Mouse (Mus musculus): ENCODE measurements at regions not wholly inside any gene's neighbourhood (a gene's known extent, or its start where the extent isn't known, plus 50 kb on each side); places are given as distances from the start of the nearest gene placed in this dataset.
A peak's percentile ranks its signal among the peaks of the same experiment; 100 is the strongest.

GRCm38 (mm10) chr17:47123576-47123975 is 113.2 kb upstream of the Ubr2 start:
- no peak for ATAC-seq (replicated peaks; ENCODE audit: low FRiP score)

GRCm38 (mm10) chr17:47122221-47122620 is 111.9 kb upstream of the Ubr2 start:
- 81% methylated on average over 9 of the region's 9 CpGs for WGBS
- H3K27ac ChIP-seq: no peak overlapping the region

More at GRCm38 (mm10) chr17:47123576-47123975, 113.2 kb upstream of the Ubr2 start:
- Histone ChIP-seq H3K4me1 (no peaks in the 10 kb centered on the region), H3K27ac (no peak overlapping the region), H3K4me2 (no peak overlapping the region), H3K27me3 (no peaks in the 10 kb centered on the region), H3K9ac (no peak overlapping the region), H3K9me3 (replicated peaks) (no peaks in the 10 kb centered on the region), H3K36me3 (no peaks in the 10 kb centered on the region), H3K4me3 (replicated peaks) (no peak overlapping the region)
- WGBS: 91% methylated on average over 18 of the region's 18 CpGs

GRCm38 (mm10) chr17:47118010-47118409 is 107.7 kb upstream of the Ubr2 start:
- no peaks in the 10 kb centered on the region for H3K9me3 ChIP-seq (replicated peaks)
- no peak for ATAC-seq (replicated peaks; ENCODE audit: low FRiP score)
- H3K27ac ChIP-seq: no peak overlapping the region
- H3K27me3 ChIP-seq: no peaks in the 10 kb centered on the region
- no peak overlapping the region for H3K4me2 ChIP-seq
- 83% methylated on average over 7 of the region's 7 CpGs for WGBS
- no peaks in the 10 kb centered on the region for H3K36me3 ChIP-seq
- H3K4me3 ChIP-seq (replicated peaks): no peak overlapping the region
- no peak overlapping the region for H3K9ac ChIP-seq
- H3K4me1 ChIP-seq: peaks cover 7% of the 10 kb centered on the region

More at GRCm38 (mm10) chr17:47122221-47122620, 111.9 kb upstream of the Ubr2 start:
- ATAC-seq (replicated peaks; ENCODE audit: low FRiP score): no peak
- Histone ChIP-seq H3K4me2 (no peak overlapping the region), H3K4me3 (replicated peaks) (no peak overlapping the region), H3K27me3 (no peaks in the 10 kb centered on the region), H3K9me3 (replicated peaks) (no peaks in the 10 kb centered on the region), H3K4me1 (no peaks in the 10 kb centered on the region), H3K36me3 (no peaks in the 10 kb centered on the region), H3K9ac (no peak overlapping the region)

- Histone ChIP-seq H3K27ac (no peak overlapping the region), H3K4me3 (replicated peaks) (no peak overlapping the region), H3K4me1 (peaks cover 7% of the 10 kb centered on the region), H3K36me3 (no peaks in the 10 kb centered on the region), H3K27me3 (no peaks in the 10 kb centered on the region), H3K9me3 (replicated peaks) (no peaks in the 10 kb centered on the region), H3K9ac (no peak overlapping the region), H3K4me2 (no peak overlapping the region)
- no peak for ATAC-seq (replicated peaks; ENCODE audit: low FRiP score)
- WGBS: 54% methylated on average over 13 of the region's 13 CpGs
Observed at GRCm38 (mm10) chr17:47115754-47116153, 105.4 kb upstream of the Ubr2 start.

- H3K9ac ChIP-seq: no peak overlapping the region
- no peaks in the 10 kb centered on the region for H3K27me3 ChIP-seq
- H3K4me1 ChIP-seq: peaks cover 7% of the 10 kb centered on the region
- H3K9me3 ChIP-seq (replicated peaks): no peaks in the 10 kb centered on the region
- H3K4me2 ChIP-seq: no peak overlapping the region
- WGBS: 83% methylated on average over 5 of the region's 5 CpGs
- H3K36me3 ChIP-seq: no peaks in the 10 kb centered on the region
- no peak overlapping the region for H3K4me3 ChIP-seq (replicated peaks)
- ATAC-seq (replicated peaks; ENCODE audit: low FRiP score): no peak
- 0 out of 2 replicates have a peak overlapping the region, but pooled peaks have one; percentile 37 for H3K27ac ChIP-seq
Observed at GRCm38 (mm10) chr17:47115141-47115540, 104.8 kb upstream of the Ubr2 start.

GRCm38 (mm10) chr17:47114736-47115135 is 104.4 kb upstream of the Ubr2 start:
- WGBS: 66% methylated on average over 7 of the region's 7 CpGs
- peaks cover 7% of the 10 kb centered on the region for H3K4me1 ChIP-seq
- no peaks in the 10 kb centered on the region for H3K36me3 ChIP-seq
- 0 out of 2 replicates have a peak overlapping the region, but pooled peaks have one; percentile 37 for H3K27ac ChIP-seq
- no peak overlapping the region for H3K4me2 ChIP-seq
- no peaks in the 10 kb centered on the region for H3K9me3 ChIP-seq (replicated peaks)
- H3K9ac ChIP-seq: no peak overlapping the region
- no peak overlapping the region for H3K4me3 ChIP-seq (replicated peaks)
- no peaks in the 10 kb centered on the region for H3K27me3 ChIP-seq
- no peak for ATAC-seq (replicated peaks; ENCODE audit: low FRiP score)

GRCm38 (mm10) chr17:47112556-47113225 is 102.3 kb upstream of the Ubr2 start:
- Histone ChIP-seq H3K4me2 (no peak overlapping the region), H3K9me3 (replicated peaks) (no peaks in the 10 kb centered on the region), H3K4me1 (peaks cover 7% of the 10 kb centered on the region), H3K27me3 (no peaks in the 10 kb centered on the region), H3K4me3 (replicated peaks) (no peak overlapping the region), H3K9ac (no peak overlapping the region), H3K27ac (no peak overlapping the region), H3K36me3 (no peaks in the 10 kb centered on the region)
- no peak for ATAC-seq (replicated peaks; ENCODE audit: low FRiP score)
- WGBS: 87% methylated on average over 16 of the region's 16 CpGs

GRCm38 (mm10) chr17:47110836-47111235 is 100.5 kb upstream of the Ubr2 start:
- Histone ChIP-seq H3K9me3 (replicated peaks) (no peaks in the 10 kb centered on the region), H3K4me2 (no peak overlapping the region), H3K27me3 (no peaks in the 10 kb centered on the region), H3K4me3 (replicated peaks) (no peak overlapping the region), H3K27ac (no peak overlapping the region), H3K4me1 (peaks cover 7% of the 10 kb centered on the region), H3K36me3 (no peaks in the 10 kb centered on the region), H3K9ac (no peak overlapping the region)
- ATAC-seq (replicated peaks; ENCODE audit: low FRiP score): no peak
- WGBS: 89% methylated on average over 4 of the region's 4 CpGs

- Histone ChIP-seq H3K36me3 (no peaks in the 10 kb centered on the region), H3K4me3 (replicated peaks) (no peak overlapping the region), H3K9me3 (replicated peaks) (no peaks in the 10 kb centered on the region), H3K4me1 (no peaks in the 10 kb centered on the region), H3K9ac (no peak overlapping the region), H3K4me2 (no peak overlapping the region), H3K27me3 (no peaks in the 10 kb centered on the region), H3K27ac (no peak overlapping the region)
- 83% methylated on average over 4 of the region's 4 CpGs for WGBS
- no peak for ATAC-seq (replicated peaks; ENCODE audit: low FRiP score)
Observed at GRCm38 (mm10) chr17:47104328-47104727, 94.0 kb upstream of the Ubr2 start.

- Histone ChIP-seq H3K27ac (no peak overlapping the region), H3K27me3 (no peaks in the 10 kb centered on the region), H3K9ac (no peak overlapping the region), H3K4me1 (no peaks in the 10 kb centered on the region), H3K4me3 (replicated peaks) (no peak overlapping the region), H3K9me3 (replicated peaks) (no peaks in the 10 kb centered on the region), H3K36me3 (no peaks in the 10 kb centered on the region), H3K4me2 (no peak overlapping the region)
- WGBS: 77% methylated on average over 3 of the region's 3 CpGs
- ATAC-seq (replicated peaks; ENCODE audit: low FRiP score): no peak
Observed at GRCm38 (mm10) chr17:47095191-47095590, 84.8 kb upstream of the Ubr2 start.

GRCm38 (mm10) chr17:47092076-47092475 is 81.7 kb upstream of the Ubr2 start:
- no peak overlapping the region for H3K4me3 ChIP-seq (replicated peaks)
- no peak overlapping the region for H3K9ac ChIP-seq
- no peak overlapping the region for H3K27ac ChIP-seq
- no peak for ATAC-seq (replicated peaks; ENCODE audit: low FRiP score)
- 91% methylated on average over 9 of the region's 9 CpGs for WGBS
- no peaks in the 10 kb centered on the region for H3K27me3 ChIP-seq
- no peaks in the 10 kb centered on the region for H3K36me3 ChIP-seq
- no peak overlapping the region for H3K4me2 ChIP-seq
- no peaks in the 10 kb centered on the region for H3K4me1 ChIP-seq
- peaks cover 12% of the 10 kb centered on the region for H3K9me3 ChIP-seq (replicated peaks)

GRCm38 (mm10) chr17:47089769-47090168 is 79.4 kb upstream of the Ubr2 start:
- ATAC-seq (replicated peaks; ENCODE audit: low FRiP score): no peak

GRCm38 (mm10) chr17:47069206-47069605 is 58.9 kb upstream of the Ubr2 start:
- WGBS: 95% methylated on average over 2 of the region's 2 CpGs
- H3K4me3 ChIP-seq (replicated peaks): no peak overlapping the region
- no peak for ATAC-seq (replicated peaks; ENCODE audit: low FRiP score)
- no peaks in the 10 kb centered on the region for H3K36me3 ChIP-seq
- H3K9ac ChIP-seq: no peak overlapping the region
- no peaks in the 10 kb centered on the region for H3K9me3 ChIP-seq (replicated peaks)
- no peaks in the 10 kb centered on the region for H3K27me3 ChIP-seq
- no peak overlapping the region for H3K27ac ChIP-seq
- no peak overlapping the region for H3K4me2 ChIP-seq
- H3K4me1 ChIP-seq: peaks cover 3% of the 10 kb centered on the region; the same call in 1 of the 2 replicates

More at GRCm38 (mm10) chr17:47089769-47090168, 79.4 kb upstream of the Ubr2 start:
- Histone ChIP-seq H3K4me1 (no peaks in the 10 kb centered on the region), H3K27ac (no peak overlapping the region), H3K9me3 (replicated peaks) (peaks cover 12% of the 10 kb centered on the region), H3K4me3 (replicated peaks) (no peak overlapping the region), H3K27me3 (no peaks in the 10 kb centered on the region), H3K4me2 (no peak overlapping the region), H3K9ac (no peak overlapping the region), H3K36me3 (no peaks in the 10 kb centered on the region)
- 84% methylated on average over 3 of the region's 3 CpGs for WGBS
